Mouse (Mus musculus) embryo, embryonic 10.5 days (tissue): ENCODE results near the gene Rcc2.

Experiments used
- DNase-seq: peaks from one replicate; pipeline ENCODE4 v3.0.0-alpha.2; 2015; ENCODE audit warnings: low spot score

Rcc2 gene

GRCm38 (mm10) chr4:140711360-140711759 is 11.0 kb downstream of the Rcc2 start:
- no peak for DNase-seq

GRCm38 (mm10) chr4:140713480-140714365 is 13.4 kb downstream of the Rcc2 start:
- peak; percentile 89 for DNase-seq

GRCm38 (mm10) chr4:140714586-140714985 is 14.2 kb downstream of the Rcc2 start:
- DNase-seq = no peak

- no peak for DNase-seq
Observed at GRCm38 (mm10) chr4:140716994-140717393, 16.7 kb downstream of the Rcc2 start.

DNA sequence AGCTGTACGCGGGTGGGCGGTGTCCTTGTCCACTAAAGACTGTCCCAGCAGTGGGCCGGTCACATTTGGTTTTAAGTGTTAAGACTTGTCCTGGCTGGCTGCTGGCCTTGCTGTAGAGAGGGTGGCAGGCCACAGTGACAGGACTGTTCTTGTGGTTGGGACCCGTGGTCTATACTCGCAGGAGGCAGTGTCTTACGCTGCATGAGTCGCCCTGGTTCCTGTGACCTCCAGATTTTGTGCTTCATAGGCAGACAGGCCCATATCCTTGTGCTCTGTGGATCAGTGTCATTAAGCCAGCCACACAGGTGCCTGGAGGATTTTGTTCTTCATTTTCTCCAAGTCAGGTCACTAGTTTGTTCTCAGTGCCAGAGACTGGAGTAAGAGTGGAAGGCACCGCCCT is 18.1 kb downstream of the Rcc2 start:
- DNase-seq = no peak

DNA sequence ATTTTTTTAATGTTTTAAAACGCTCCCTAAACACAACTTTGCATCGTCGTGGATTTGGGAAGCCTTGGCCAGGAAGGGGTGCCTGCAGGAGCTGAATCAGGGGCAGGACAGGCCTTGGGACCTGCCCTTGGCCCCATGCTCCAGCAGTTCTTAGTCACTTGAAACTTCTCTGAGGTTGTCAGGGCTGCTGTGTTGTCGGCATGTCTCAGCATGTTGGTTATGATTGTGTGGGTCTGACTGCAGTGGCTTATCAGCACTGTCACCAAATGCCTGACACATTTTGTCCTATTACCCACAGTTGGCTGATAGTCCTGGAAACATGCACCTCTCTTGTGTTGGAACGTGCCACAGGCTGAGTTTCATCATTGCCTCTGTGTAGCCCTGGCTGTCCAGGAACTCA is 19.8 kb downstream of the Rcc2 start:
- DNase-seq = no peak

DNA sequence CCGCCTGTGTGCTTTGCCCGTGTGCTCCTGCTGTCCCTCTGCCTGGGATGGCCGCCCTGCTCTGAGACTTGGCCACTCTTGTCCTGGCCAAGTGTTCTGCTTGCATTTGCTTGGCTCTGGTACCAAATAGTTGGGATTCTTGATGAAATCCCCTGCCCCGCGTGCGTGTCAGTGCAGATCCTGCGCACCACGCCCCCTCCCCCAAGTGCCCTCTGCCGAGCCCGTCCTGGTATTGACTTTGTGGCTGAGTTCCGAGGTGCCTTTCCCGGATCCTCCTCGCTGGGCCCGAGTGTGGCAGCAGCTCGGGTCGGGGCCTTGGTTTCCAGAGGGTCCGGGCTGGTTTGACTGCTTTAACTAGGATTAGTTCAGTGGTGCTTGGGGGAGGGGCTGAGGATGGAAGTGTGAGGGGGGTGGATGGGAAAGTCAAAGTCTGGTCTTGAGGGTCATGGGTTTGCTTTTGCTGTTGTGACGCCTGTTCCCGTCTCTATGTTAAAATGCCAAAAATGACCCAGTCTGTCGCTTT is 21.7 kb downstream of the Rcc2 start:
- no peak for DNase-seq

- no peak for DNase-seq
Observed at GRCm38 (mm10) chr4:140722710-140723109, 22.4 kb downstream of the Rcc2 start.

GRCm38 (mm10) chr4:140723192-140723591 is 22.9 kb downstream of the Rcc2 start:
- no peak for DNase-seq

DNA sequence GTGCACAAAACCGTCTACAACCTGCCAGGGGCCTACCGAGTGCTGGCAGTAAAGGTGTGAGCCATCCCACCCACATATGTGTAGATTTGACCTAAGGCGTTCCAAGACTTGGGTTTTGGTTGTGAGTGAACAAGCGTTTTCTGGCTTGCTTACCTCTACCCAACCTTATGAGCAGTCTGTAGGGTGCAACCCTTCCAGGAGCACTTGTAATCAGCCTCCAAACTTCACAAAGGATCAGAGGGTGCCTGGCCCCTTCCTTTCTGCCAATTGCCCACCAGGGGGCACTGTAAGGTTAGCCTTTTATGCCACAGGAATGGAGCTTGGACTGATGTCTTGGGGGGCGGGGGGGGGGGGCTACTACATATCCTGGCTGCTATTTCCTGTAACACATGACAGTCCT is 23.5 kb downstream of the Rcc2 start:
- DNase-seq = peak; percentile 74

- no peak for DNase-seq
Observed at GRCm38 (mm10) chr4:140724739-140725138, 24.4 kb downstream of the Rcc2 start.

DNA sequence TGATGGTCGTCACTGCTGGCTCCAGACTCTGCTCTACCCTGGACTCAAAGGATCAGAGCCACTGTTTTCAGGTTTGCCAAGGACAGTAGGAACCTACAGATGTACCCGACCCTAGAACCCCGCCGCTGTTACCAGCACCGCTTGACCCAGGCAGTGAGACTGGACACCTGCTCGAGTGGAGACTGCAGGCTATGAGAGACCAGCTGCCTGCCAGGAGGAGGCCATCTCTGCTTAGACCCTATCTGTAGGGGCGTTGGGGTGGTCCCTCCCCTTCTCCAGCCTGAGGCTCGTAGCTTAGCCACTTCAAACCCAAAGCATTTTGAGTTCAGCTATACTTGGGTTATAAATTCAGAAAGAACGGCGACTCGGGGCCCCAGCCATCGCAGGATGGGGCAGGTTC is 26.6 kb downstream of the Rcc2 start:
- DNase-seq = no peak

DNA sequence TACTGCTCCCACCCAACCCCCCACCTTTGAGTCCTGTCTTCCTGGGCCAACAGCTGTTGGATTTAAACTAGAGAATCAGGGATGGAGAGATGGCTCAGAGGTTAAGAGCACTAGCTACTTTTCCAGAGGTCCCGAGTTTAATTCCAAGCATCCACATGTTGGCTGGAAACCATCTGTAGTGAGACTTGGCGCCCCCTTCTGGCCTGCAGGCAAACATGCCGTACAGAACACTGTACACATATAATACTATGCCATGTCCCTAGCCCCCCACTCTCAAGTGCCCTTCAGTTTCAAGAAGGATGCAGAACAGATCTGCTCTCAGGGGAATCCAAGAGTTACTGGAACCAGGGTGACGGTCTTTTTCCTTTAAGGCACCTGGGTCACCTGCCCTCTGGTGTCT is 31.3 kb downstream of the Rcc2 start:
- DNase-seq = no peak

- DNase-seq = no peak
Observed at GRCm38 (mm10) chr4:140732871-140733270, 32.5 kb downstream of the Rcc2 start.

- no peak for DNase-seq
Observed at GRCm38 (mm10) chr4:140740655-140741054, 40.3 kb downstream of the Rcc2 start.

DNA sequence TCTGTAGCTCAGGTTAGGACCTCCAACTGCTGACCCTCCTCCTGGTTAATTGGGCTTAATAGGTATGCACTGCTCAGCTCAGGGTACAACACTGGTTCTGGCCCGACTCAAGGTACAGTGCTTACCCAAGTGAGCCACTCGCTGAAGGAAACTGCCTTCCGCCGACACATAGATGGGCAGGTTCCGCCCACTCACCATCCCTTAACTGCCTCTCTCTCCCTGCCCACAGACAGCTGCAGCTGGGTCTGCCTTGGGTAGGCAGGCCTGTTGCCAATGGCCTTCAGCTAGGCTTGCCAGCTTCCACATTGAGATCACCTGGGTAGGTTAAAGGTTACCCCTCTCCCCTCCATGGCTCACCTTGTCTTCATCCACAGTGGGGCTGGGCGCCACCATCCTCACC is 41.1 kb downstream of the Rcc2 start:
- no peak for DNase-seq

DNA sequence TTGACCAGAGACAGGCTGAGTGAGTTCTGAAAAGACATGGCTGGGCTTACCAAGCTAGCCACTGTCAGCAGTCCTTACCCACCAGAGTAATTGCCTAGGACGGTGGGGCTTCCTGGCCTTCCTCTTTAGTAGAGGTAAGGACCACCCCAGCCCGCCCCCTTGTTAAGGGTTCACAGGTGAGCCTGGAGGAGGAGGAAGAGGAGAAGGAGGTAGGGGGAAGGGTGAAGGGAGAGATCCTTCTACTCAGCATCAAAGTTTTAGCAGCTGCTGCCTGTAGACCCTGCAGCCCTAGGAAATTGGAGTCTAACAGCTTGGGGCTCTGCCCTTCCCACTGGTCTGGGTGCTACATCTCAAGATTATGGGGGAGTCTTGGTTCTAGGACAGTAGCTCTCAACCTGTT is 42.2 kb downstream of the Rcc2 start, which contains the start of gene Padi6:
TSS of gene Padi6 (minus strand) at position 101 of the 400 bp plus-strand sequence.
- no peak for DNase-seq

GRCm38 (mm10) chr4:140743086-140743485 is 42.7 kb downstream of the Rcc2 start:
- DNase-seq = no peak

DNA sequence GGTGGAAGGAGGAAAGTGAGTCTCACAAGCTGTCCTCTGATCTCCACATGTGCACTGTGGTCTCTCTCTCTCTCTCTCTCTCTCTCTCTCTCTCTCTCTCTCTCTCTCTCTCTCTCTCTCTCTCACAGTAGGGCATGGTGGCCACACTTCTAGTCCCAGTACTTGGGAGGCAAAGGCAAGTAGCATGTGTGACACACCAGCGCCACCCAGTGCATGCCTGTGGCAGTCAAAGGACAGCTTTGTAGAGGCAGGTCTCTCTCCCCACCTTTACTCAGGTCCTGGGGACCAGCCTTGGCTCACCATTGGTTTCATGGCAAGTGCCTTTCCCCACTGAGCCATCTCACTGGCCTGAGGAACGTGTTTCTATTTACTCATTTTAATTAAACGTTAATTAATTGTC is 44.3 kb downstream of the Rcc2 start:
- DNase-seq = peak; percentile 61

GRCm38 (mm10) chr4:140747978-140748377 is 47.6 kb downstream of the Rcc2 start:
- peak; percentile 27 for DNase-seq

GRCm38 (mm10) chr4:140750328-140750727 is 50.0 kb downstream of the Rcc2 start:
- peak; percentile 58 for DNase-seq

DNA sequence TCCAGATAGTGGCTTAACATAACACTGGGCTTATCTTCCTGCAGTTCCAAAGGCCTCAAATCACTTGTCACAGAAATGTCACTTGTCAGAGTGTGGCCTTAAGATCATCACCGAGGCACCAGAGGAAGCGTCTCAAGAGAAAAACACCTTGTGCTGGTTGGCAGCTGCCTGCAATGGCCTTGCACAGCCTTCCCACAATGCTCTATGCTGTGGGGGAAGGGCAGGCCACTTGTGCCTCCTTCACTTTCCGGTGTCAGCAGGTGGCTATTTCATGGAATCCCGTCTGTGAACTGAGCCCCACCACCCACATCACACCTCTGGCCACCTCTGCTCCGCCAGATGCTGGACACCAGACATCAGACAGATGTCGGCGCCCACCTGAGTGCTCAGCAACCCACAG is 53.0 kb downstream of the Rcc2 start:
- no peak for DNase-seq

GRCm38 (mm10) chr4:140755811-140756210 is 55.5 kb downstream of the Rcc2 start:
- DNase-seq = no peak

GRCm38 (mm10) chr4:140761601-140762000 is 61.3 kb downstream of the Rcc2 start:
- DNase-seq = no peak
